Mouse (Mus musculus) lung, postnatal 0 days (tissue): ENCODE measurements around the gene Sbk1. TPM values are rescaled to one million over a fixed set of nuclear protein-coding genes. Genes with fewer than 3 reads are reported as not detected.

Source experiments
- ATAC-seq: fragments of 200-750 bp; cut with Nextera tagmentation; 2 replicates; pipeline ENCODE4 v1.8.0; 2017; ENCODE audit warnings: moderate library complexity
- DNase-seq: peaks from one replicate; pipeline ENCODE4 v3.0.0-alpha.2; 2016; ENCODE audit warnings: low spot score
- H3K27ac ChIP-seq: fragments of 300-500 bp; sonication (generic); 2 replicates; pipeline ENCODE4 v1.5.1; 2014; ENCODE audit warnings: antibody characterized with exemption, mild to moderate bottlenecking, low read length, mixed read lengths
- H3K27me3 ChIP-seq: fragments of 300-500 bp; sonication (generic); replicated peaks from 2 replicates; pipeline ENCODE4 v1.6.1; 2014; ENCODE audit warnings: low read length, mixed read lengths; ENCODE audit not compliant: insufficient read depth
- H3K36me3 ChIP-seq: fragments of 300-500 bp; sonication (generic); 2 replicates; pipeline ENCODE4 v1.6.1; 2014; ENCODE audit warnings: low read length, mixed read lengths; ENCODE audit not compliant: insufficient read depth
- H3K4me1 ChIP-seq: fragments of 300-500 bp; sonication (generic); 2 replicates; pipeline ENCODE4 v1.6.1; 2014; ENCODE audit warnings: antibody characterized with exemption, low read depth, low read length, mixed read lengths; ENCODE audit not compliant: insufficient read depth
- H3K4me2 ChIP-seq: fragments of 300-500 bp; sonication (generic); replicated peaks from 2 replicates; pipeline ENCODE4 v1.6.1; 2014; ENCODE audit warnings: low read depth, mild to moderate bottlenecking, low read length, moderate library complexity, mixed read lengths
- H3K4me3 ChIP-seq: fragments of 300-500 bp; sonication (generic); 2 replicates; pipeline ENCODE4 v1.5.1; 2014; ENCODE audit warnings: low read depth, low read length
- H3K9ac ChIP-seq: fragments of 300-500 bp; sonication (generic); replicated peaks from 2 replicates; pipeline ENCODE4 v1.6.1; 2014; ENCODE audit warnings: low read depth, mild to moderate bottlenecking
- H3K9me3 ChIP-seq: fragments of 300-500 bp; sonication (generic); 2 replicates; pipeline ENCODE4 v1.6.1; 2016; ENCODE audit warnings: low read length, mixed read lengths
- CTCF ChIP-seq: IDR thresholded peaks from 2 replicates; pipeline ENCODE4 v1.5.1; 2016; ENCODE audit warnings: antibody characterized with exemption, mild to moderate bottlenecking
- EP300 ChIP-seq: IDR thresholded peaks from 2 replicates; pipeline ENCODE4 v1.6.1; 2016; ENCODE audit warnings: antibody characterized with exemption, mild to moderate bottlenecking, control low read depth
- WGBS: fragments of 180-500 bp; shearing (Covaris S2); extraction: QIAGEN DNeasy Blood & Tissue Kit; methylation state at CpG from one replicate; pipeline ENCODE4 v1.1.7; 2014; 5-methylcytosine and 5-hydroxymethylcytosine counted together
- polyA plus RNA-seq: library from polyadenylated mRNA; unstranded; fragments of >200 nt; fragmentation: Nextera tagmentation; extraction: Ambion mirVana; gene quantifications from 2 replicates; pipeline ENCODE4 v1.2.1, GENCODE M21; 2015

Gene Sbk1
- polyA plus RNA-seq, 1 experiment from 2014 or later, result 5.5 TPM

- no peak for TF ChIP-seq EP300
- no peak for TF ChIP-seq CTCF
- no peaks in the 10 kb centered on the region for H3K9me3 ChIP-seq
- H3K36me3 ChIP-seq, result no peaks in the 10 kb centered on the region
- DNase-seq (no peak), ATAC-seq (no peak)
- H3K27ac ChIP-seq, result no peak overlapping the region
- H3K4me3 ChIP-seq, result no peak overlapping the region
- H3K27me3 ChIP-seq, result no peaks in the 10 kb centered on the region
- H3K4me2 ChIP-seq, result no peak overlapping the region
- H3K9ac ChIP-seq, result no peak overlapping the region
- no peaks in the 10 kb centered on the region for H3K4me1 ChIP-seq
- WGBS, result 75% methylated on average over 9 of the region's 9 CpGs
These were observed 57.7 kb downstream of the Sbk1 start for GRCm38 (mm10) chr7:126329907-126330645.

DNA sequence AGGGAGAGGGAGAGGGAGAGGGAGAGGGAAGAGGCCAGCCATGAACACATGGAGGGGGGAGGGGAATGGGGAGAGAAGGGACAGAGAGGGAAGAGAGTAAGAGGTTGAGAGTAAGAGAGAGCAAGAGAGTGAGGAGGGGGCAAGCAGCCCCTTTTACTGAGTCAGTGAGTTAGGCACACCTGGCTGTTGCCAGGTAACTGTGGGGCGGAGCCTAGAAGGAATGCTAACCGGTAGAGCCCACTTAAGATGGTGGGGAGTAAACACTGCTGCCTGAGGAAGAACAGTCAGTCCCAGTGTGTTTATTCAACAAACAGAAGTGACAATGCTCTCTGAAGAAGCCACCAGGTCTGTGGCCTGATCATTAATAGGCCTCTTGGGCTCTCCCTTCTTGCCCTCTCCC, 58.3 kb downstream of the Sbk1 start:
- Histone ChIP-seq H3K36me3 (no peaks in the 10 kb centered on the region), H3K4me2 (no peak overlapping the region), H3K27me3 (no peaks in the 10 kb centered on the region), H3K9me3 (no peaks in the 10 kb centered on the region), H3K4me3 (no peak overlapping the region), H3K27ac (no peak overlapping the region), H3K9ac (no peak overlapping the region), H3K4me1 (no peaks in the 10 kb centered on the region)
- ATAC-seq, result peak; percentile 32; the same call in 1 of the 2 replicates
- no peak for DNase-seq
- WGBS, result 42% methylated on average over 2 of the region's 2 CpGs
- no peak for TF ChIP-seq EP300
- TF ChIP-seq CTCF, result no peak

GRCm38 (mm10) chr7:126332691-126333090, 60.3 kb downstream of the Sbk1 start:
- no peak for DNase-seq
- no peak for ATAC-seq

GRCm38 (mm10) chr7:126335556-126335955, 63.1 kb downstream of the Sbk1 start:
- Histone ChIP-seq H3K27me3 (no peaks in the 10 kb centered on the region), H3K4me2 (no peak overlapping the region), H3K36me3 (no peaks in the 10 kb centered on the region), H3K4me3 (no peak overlapping the region), H3K9me3 (no peaks in the 10 kb centered on the region), H3K4me1 (no peaks in the 10 kb centered on the region), H3K27ac (no peak overlapping the region), H3K9ac (no peak overlapping the region)
- ATAC-seq (no peak), DNase-seq (no peak)
- TF ChIP-seq EP300, result no peak
- TF ChIP-seq CTCF, result peak; percentile 54
- WGBS, result 93% methylated on average over 1 of the region's 1 CpGs

More at GRCm38 (mm10) chr7:126332691-126333090, 60.3 kb downstream of the Sbk1 start:
- no peak overlapping the region for H3K27ac ChIP-seq
- H3K27me3 ChIP-seq, result no peaks in the 10 kb centered on the region
- TF ChIP-seq CTCF (peak; percentile 23; the same call in 1 of the 2 replicates), EP300 (no peak)
- WGBS, result 55% methylated on average over 3 of the region's 3 CpGs
- no peak overlapping the region for H3K9ac ChIP-seq
- H3K4me2 ChIP-seq, result no peak overlapping the region
- H3K9me3 ChIP-seq, result no peaks in the 10 kb centered on the region
- no peaks in the 10 kb centered on the region for H3K36me3 ChIP-seq
- no peaks in the 10 kb centered on the region for H3K4me1 ChIP-seq
- no peak overlapping the region for H3K4me3 ChIP-seq

DNA sequence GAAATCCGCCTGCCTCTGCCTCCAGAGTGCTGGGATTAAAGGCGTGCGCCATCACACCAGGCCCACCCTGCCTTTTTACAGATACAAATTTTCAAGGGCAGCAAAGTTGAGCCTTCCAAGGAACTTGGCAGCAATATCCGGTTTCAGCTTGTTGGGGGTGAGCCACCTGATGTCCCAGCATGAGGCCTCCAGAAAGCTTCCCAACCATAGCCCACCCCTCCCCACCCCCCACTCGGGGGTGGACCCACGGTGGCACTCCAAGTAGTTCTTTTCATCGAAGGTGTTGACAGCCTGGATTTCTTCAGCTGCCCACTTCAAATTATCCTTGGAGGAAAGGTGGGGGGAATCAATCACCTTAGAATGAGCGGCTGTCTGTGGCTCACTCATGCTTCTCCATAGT, 66.5 kb downstream of the Sbk1 start:
- H3K4me3 ChIP-seq, result no peak overlapping the region
- H3K9ac ChIP-seq, result no peak overlapping the region
- 74% methylated on average over 8 of the region's 8 CpGs for WGBS
- H3K4me2 ChIP-seq, result no peak overlapping the region
- no peak for TF ChIP-seq CTCF
- no peak for TF ChIP-seq EP300
- H3K36me3 ChIP-seq, result no peaks in the 10 kb centered on the region
- H3K4me1 ChIP-seq, result no peaks in the 10 kb centered on the region
- no peak for ATAC-seq
- DNase-seq, result no peak
- H3K9me3 ChIP-seq, result no peaks in the 10 kb centered on the region
- no peaks in the 10 kb centered on the region for H3K27me3 ChIP-seq
- no peak overlapping the region for H3K27ac ChIP-seq

DNA sequence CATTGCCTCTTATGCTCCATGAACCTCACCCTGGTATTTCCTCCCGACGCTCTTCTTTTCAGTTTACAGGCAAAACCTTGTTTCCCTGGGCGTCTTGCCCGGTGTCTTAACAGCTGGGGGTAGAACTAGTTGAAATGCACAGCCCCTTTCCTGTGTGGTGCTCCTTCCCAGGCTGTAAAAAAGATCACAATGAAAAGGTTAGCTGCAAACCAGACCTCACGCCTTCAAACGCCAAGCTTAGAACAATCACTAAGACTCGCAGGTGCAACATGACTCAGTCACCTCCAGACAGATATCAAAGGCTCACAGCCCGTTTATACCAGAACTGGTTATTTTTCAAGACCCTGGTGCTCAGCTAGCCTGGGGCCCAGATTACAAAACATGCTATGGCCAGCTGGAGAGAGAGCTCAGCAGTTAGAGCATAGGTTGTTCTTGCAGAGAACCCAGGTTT, 67.1 kb downstream of the Sbk1 start:
- TF ChIP-seq CTCF, result no peak
- TF ChIP-seq EP300, result no peak
- Histone ChIP-seq H3K9me3 (no peaks in the 10 kb centered on the region), H3K27me3 (no peaks in the 10 kb centered on the region), H3K4me1 (no peaks in the 10 kb centered on the region), H3K4me2 (no peak overlapping the region), H3K9ac (no peak overlapping the region), H3K36me3 (no peaks in the 10 kb centered on the region), H3K4me3 (no peak overlapping the region), H3K27ac (no peak overlapping the region)
- no peak for DNase-seq
- no peak for ATAC-seq
- 65% methylated on average over 8 of the region's 8 CpGs for WGBS
